Mouse (Mus musculus): ENCODE data around the gene 1700025C18Rik. TPM values are rescaled to one million over a fixed set of nuclear protein-coding genes. Genes with fewer than 3 reads are reported as not detected.

The 1700025C18Rik gene
- polyA plus RNA-seq, 1 experiment from 2014 or later = not detected

GRCm38 (mm10) chr2:165051566-165051965 lies 39.0 kb downstream of the 1700025C18Rik start:
- Histone ChIP-seq H3K9me3 (no peaks in the 10 kb centered on the region), H3K27ac (peak overlapping the region; percentile 40), H3K36me3 (no peaks in the 10 kb centered on the region), H3K4me1 (replicated peaks) (peaks cover 19% of the 10 kb centered on the region), H3K4me2 (no peak overlapping the region), H3K9ac (no peak overlapping the region), H3K4me3 (no peak overlapping the region), H3K27me3 (peaks cover 20% of the 10 kb centered on the region)
- ATAC-seq (ENCODE audit: low FRiP score) = no peak
- 53% methylated on average over 11 of the region's 11 CpGs for WGBS

GRCm38 (mm10) chr2:165050826-165051548 lies 39.6 kb downstream of the 1700025C18Rik start:
- Histone ChIP-seq H3K27ac (peak overlapping the region; percentile 40; the same call in 1 of the 2 replicates), H3K27me3 (peaks cover 14% of the 10 kb centered on the region; the same call in 1 of the 2 replicates), H3K9ac (no peak overlapping the region), H3K4me1 (replicated peaks) (peaks cover 19% of the 10 kb centered on the region), H3K4me3 (no peak overlapping the region), H3K9me3 (no peaks in the 10 kb centered on the region), H3K4me2 (no peak overlapping the region), H3K36me3 (no peaks in the 10 kb centered on the region)
- no peak for ATAC-seq (ENCODE audit: low FRiP score)
- 80% methylated on average over 18 of the region's 18 CpGs for WGBS

- ATAC-seq (ENCODE audit: low FRiP score) = no peak
- WGBS = 41% methylated on average over 5 of the region's 5 CpGs
- peaks cover 17% of the 10 kb centered on the region for H3K4me1 ChIP-seq (replicated peaks)
- H3K27me3 ChIP-seq = no peaks in the 10 kb centered on the region
- H3K9me3 ChIP-seq = no peaks in the 10 kb centered on the region
- H3K4me2 ChIP-seq = no peak overlapping the region
- H3K4me3 ChIP-seq = no peak overlapping the region
- no peak overlapping the region for H3K9ac ChIP-seq
- no peak overlapping the region for H3K27ac ChIP-seq
- H3K36me3 ChIP-seq = no peaks in the 10 kb centered on the region
Measured at GRCm38 (mm10) chr2:165049044-165049443, 41.5 kb downstream of the 1700025C18Rik start.

- Histone ChIP-seq H3K27ac (peak overlapping the region; percentile 81), H3K9me3 (no peaks in the 10 kb centered on the region), H3K4me3 (no peak overlapping the region), H3K36me3 (no peaks in the 10 kb centered on the region), H3K4me1 (replicated peaks) (peaks cover 21% of the 10 kb centered on the region), H3K4me2 (peak overlapping the region; percentile 46; the same call in 1 of the 2 replicates), H3K27me3 (0 out of 2 replicates have a peak, but pooled peaks cover 6% of the 10 kb centered on the region), H3K9ac (no peak overlapping the region)
- WGBS = 48% methylated on average over 2 of the region's 2 CpGs
- peak; percentile 9; the same call in 1 of the 2 replicates for ATAC-seq (ENCODE audit: low FRiP score)
Measured at GRCm38 (mm10) chr2:165043729-165044128, 46.8 kb downstream of the 1700025C18Rik start.

- H3K9me3 ChIP-seq = no peaks in the 10 kb centered on the region
- peak overlapping the region; percentile 20; the same call in 1 of the 2 replicates for H3K4me3 ChIP-seq
- H3K4me2 ChIP-seq = peak overlapping the region; percentile 46
- ATAC-seq (ENCODE audit: low FRiP score) = peak; percentile 46
- no peaks in the 10 kb centered on the region for H3K36me3 ChIP-seq
- 0 out of 2 replicates have a peak, but pooled peaks cover 6% of the 10 kb centered on the region for H3K27me3 ChIP-seq
- peak overlapping the region; percentile 81 for H3K27ac ChIP-seq
- WGBS = 6% methylated on average over 17 of the region's 17 CpGs
- 0 out of 2 replicates have a peak overlapping the region, but pooled peaks have one; percentile 55 for H3K9ac ChIP-seq
- peaks cover 21% of the 10 kb centered on the region for H3K4me1 ChIP-seq (replicated peaks)
Measured at GRCm38 (mm10) chr2:165043090-165043636, 47.4 kb downstream of the 1700025C18Rik start.

GRCm38 (mm10) chr2:165042126-165042525 lies 48.4 kb downstream of the 1700025C18Rik start:
- Histone ChIP-seq H3K4me3 (no peak overlapping the region), H3K36me3 (no peaks in the 10 kb centered on the region), H3K9ac (no peak overlapping the region), H3K4me1 (replicated peaks) (peaks cover 21% of the 10 kb centered on the region), H3K27me3 (0 out of 2 replicates have a peak, but pooled peaks cover 6% of the 10 kb centered on the region), H3K4me2 (no peak overlapping the region), H3K9me3 (no peaks in the 10 kb centered on the region), H3K27ac (peak overlapping the region; percentile 81; the same call in 1 of the 2 replicates)
- WGBS = 79% methylated on average over 5 of the region's 5 CpGs
- ATAC-seq (ENCODE audit: low FRiP score) = no peak

GRCm38 (mm10) chr2:165037415-165037814 lies 53.1 kb downstream of the 1700025C18Rik start:
- 63% methylated on average over 4 of the region's 4 CpGs for WGBS
- no peaks in the 10 kb centered on the region for H3K36me3 ChIP-seq
- no peaks in the 10 kb centered on the region for H3K9me3 ChIP-seq
- 0 out of 2 replicates have a peak, but pooled peaks cover 6% of the 10 kb centered on the region for H3K27me3 ChIP-seq
- no peak overlapping the region for H3K4me3 ChIP-seq
- no peak overlapping the region for H3K9ac ChIP-seq
- no peak for ATAC-seq (ENCODE audit: low FRiP score)
- H3K4me2 ChIP-seq = no peak overlapping the region
- peaks cover 20% of the 10 kb centered on the region for H3K4me1 ChIP-seq (replicated peaks)
- no peak overlapping the region for H3K27ac ChIP-seq

- Histone ChIP-seq H3K27ac (peak overlapping the region; percentile 88), H3K4me3 (peak overlapping the region; percentile 95; the same call in 1 of the 2 replicates), H3K4me1 (replicated peaks) (peaks cover 36% of the 10 kb centered on the region), H3K27me3 (no peaks in the 10 kb centered on the region), H3K9ac (no peak overlapping the region), H3K36me3 (no peaks in the 10 kb centered on the region), H3K4me2 (peak overlapping the region; percentile 45), H3K9me3 (no peaks in the 10 kb centered on the region)
- no peak; the same call in 1 of the 2 replicates for ATAC-seq (ENCODE audit: low FRiP score)
- 7% methylated on average over 5 of the region's 5 CpGs for WGBS
Measured at GRCm38 (mm10) chr2:165035058-165035431, 55.5 kb downstream of the 1700025C18Rik start.

GRCm38 (mm10) chr2:165034131-165035057 lies 56.2 kb downstream of the 1700025C18Rik start, which contains the start of gene Ncoa5:
Gene Ncoa5 (minus strand): TSS chr2:165034867.
- H3K27me3 ChIP-seq = no peaks in the 10 kb centered on the region
- WGBS = under 1% methylated on average over 111 of the region's 111 CpGs
- H3K9me3 ChIP-seq = no peaks in the 10 kb centered on the region
- H3K4me2 ChIP-seq = peak within 1 kb of the TSS; percentile 91
- no peaks in the 10 kb centered on the region for H3K36me3 ChIP-seq
- H3K27ac ChIP-seq = peak within 1 kb of the TSS; percentile 94
- peak within 1 kb of the TSS; percentile 95 for H3K4me3 ChIP-seq
- peaks cover 36% of the 10 kb centered on the region for H3K4me1 ChIP-seq (replicated peaks)
- peak within 1 kb of the TSS; percentile 99 for H3K9ac ChIP-seq
- peak; percentile 96 for ATAC-seq (ENCODE audit: low FRiP score)

- no peak overlapping the region for H3K27ac ChIP-seq
- peak overlapping the region; percentile 91 for H3K4me2 ChIP-seq
- 36% methylated on average over 6 of the region's 6 CpGs for WGBS
- ATAC-seq (ENCODE audit: low FRiP score) = no peak
- peak overlapping the region; percentile 99 for H3K9ac ChIP-seq
- H3K27me3 ChIP-seq = no peaks in the 10 kb centered on the region
- H3K4me1 ChIP-seq (replicated peaks) = peaks cover 36% of the 10 kb centered on the region
- no peaks in the 10 kb centered on the region for H3K9me3 ChIP-seq
- H3K4me3 ChIP-seq = peak overlapping the region; percentile 95
- no peaks in the 10 kb centered on the region for H3K36me3 ChIP-seq
Measured at GRCm38 (mm10) chr2:165033306-165033705, 57.2 kb downstream of the 1700025C18Rik start.

- ATAC-seq (ENCODE audit: low FRiP score) = no peak
- peak overlapping the region; percentile 95 for H3K4me3 ChIP-seq
- H3K4me2 ChIP-seq = peak overlapping the region; percentile 91
- H3K9me3 ChIP-seq = no peaks in the 10 kb centered on the region
- H3K27me3 ChIP-seq = no peaks in the 10 kb centered on the region
- H3K9ac ChIP-seq = peak overlapping the region; percentile 99; the same call in 1 of the 2 replicates
- WGBS = 47% methylated on average over 3 of the region's 3 CpGs
- H3K4me1 ChIP-seq (replicated peaks) = peaks cover 40% of the 10 kb centered on the region
- H3K36me3 ChIP-seq = no peaks in the 10 kb centered on the region
- no peak overlapping the region for H3K27ac ChIP-seq
Measured at GRCm38 (mm10) chr2:165032533-165032932, 58.0 kb downstream of the 1700025C18Rik start.

All from hindbrain, embryonic 13.5 days (tissue).